Mouse (Mus musculus): Measurements from ENCODE around the gene Xbp1.

- TF ChIP-seq TCF12 (IDR thresholded peaks at IDR 0.05; ENCODE audit: low read depth, low read length) (no peak), TBP (conservative IDR thresholded peaks at IDR 0.05; ENCODE audit: low read depth, low read length) (no peak), CTCF (conservative IDR thresholded peaks at IDR 0.05 in 1 of 2, IDR thresholded peaks at IDR 0.05 in 1 of 2; ENCODE audit: low read depth in 2 of 2, low read length in 2 of 2) (no peak), RAD21 (IDR thresholded peaks at IDR 0.05; ENCODE audit: low read depth, low read length) (no peak), USF1 (IDR thresholded peaks at IDR 0.05; ENCODE audit: low read depth, low read length) (no peak), ELF1 (IDR thresholded peaks at IDR 0.05; ENCODE audit: low read depth, low read length) (no peak), EP300 (IDR thresholded peaks at IDR 0.05; ENCODE audit: low read length) (no peak), KAT2A (IDR thresholded peaks at IDR 0.05; ENCODE audit: insufficient replicate concordance, low read length) (no peak)
Observed at GRCm38 (mm10) chr11:5567654-5568053, 47.2 kb downstream of the Xbp1 start.
